Mouse (Mus musculus) G1E (cell line): Measurements from ENCODE around the gene Sorbs1. TPM values are rescaled to one million over a fixed set of nuclear protein-coding genes. Genes with fewer than 3 reads are reported as not detected.

Source experiments
- ATAC-seq: 2 replicates; pipeline ENCODE4 v1.8.0; 2016; ENCODE audit warnings: mild to moderate bottlenecking; ENCODE audit not compliant: insufficient number of reproducible peaks, poor library complexity, low FRiP score, severe bottlenecking; ENCODE audit errors: extremely low read depth
- DNase-seq: peaks from one replicate; pipeline ENCODE4 v3.0.0; 2012; ENCODE audit warnings: low spot score
- H3K27me3 ChIP-seq: 2 replicates; pipeline ENCODE4 v1.6.1; 2012; ENCODE audit warnings: mild to moderate bottlenecking, low read length, inconsistent platforms; ENCODE audit not compliant: insufficient read depth
- H3K36me3 ChIP-seq: replicated peaks from 2 replicates; pipeline ENCODE3; 2012; ENCODE audit warnings: mild to moderate bottlenecking, inconsistent platforms
- H3K4me1 ChIP-seq: 2 replicates; pipeline ENCODE4 v1.6.1; 2012; ENCODE audit warnings: low read depth, low read length, inconsistent platforms, mixed read lengths; ENCODE audit not compliant: insufficient read depth
- H3K4me3 ChIP-seq: 2 replicates; pipeline ENCODE4 v1.5.1; 2012; ENCODE audit warnings: low read depth, mild to moderate bottlenecking, inconsistent platforms, low read length, moderate library complexity, mixed read lengths
- H3K9me3 ChIP-seq: replicated peaks from 2 replicates; pipeline ENCODE4 v1.6.1; 2012; ENCODE audit warnings: inconsistent platforms
- CTCF ChIP-seq: IDR thresholded peaks from 2 replicates; pipeline ENCODE4 v1.5.1; 2012; ENCODE audit warnings: low read depth, low read length, inconsistent platforms, mixed read lengths
- GATA1 ChIP-seq: IDR thresholded peaks from 2 replicates; pipeline ENCODE4 v1.6.1; 2012; ENCODE audit warnings: borderline replicate concordance, low read length, inconsistent platforms, mixed read lengths
- GATA2 ChIP-seq: IDR thresholded peaks from 2 replicates; pipeline ENCODE4 v1.6.1; 2012; ENCODE audit warnings: low read depth, low read length, inconsistent platforms, borderline replicate concordance
- POLR2AphosphoS5 ChIP-seq: IDR thresholded peaks from 2 replicates; pipeline ENCODE4 v1.6.1; 2012; ENCODE audit warnings: low read depth, low read length, inconsistent platforms; ENCODE audit not compliant: insufficient replicate concordance
- TAL1 ChIP-seq: conservative IDR thresholded peaks from 2 replicates; pipeline ENCODE4 v1.6.1; 2012; ENCODE audit warnings: low read depth, low read length, inconsistent platforms, mixed read lengths
- polyA plus RNA-seq: library from polyadenylated mRNA; stranded (reverse); fragments of >175 nt; gene quantifications from 2 replicates; pipeline ENCODE4 v1.2.3, GENCODE M21; 2012
- total RNA-seq, 2 experiments: library from RNA; stranded (forward) in 1 of 2; stranded (reverse) in 1 of 2; fragments of 200-1000 nt in 1 of 2; fragments of >200 nt in 1 of 2; fragmentation: Nextera tagmentation in 1 of 2; gene quantifications; 2 replicates each; pipeline ENCODE4 v1.2.3; 2014 to 2017

Gene Sorbs1
- total and polyA plus RNA-seq, 3 experiments, result 9.2 to 64.2 (median 19.2) TPM

- ATAC-seq, result no peak
- TF ChIP-seq POLR2AphosphoS5, result no peak
- no peak for TF ChIP-seq TAL1
- TF ChIP-seq CTCF, result no peak
- no peak for TF ChIP-seq GATA2
- no peak for TF ChIP-seq GATA1
- H3K4me1 ChIP-seq, result peaks cover 25% of the 10 kb centered on the region
- H3K4me3 ChIP-seq, result no peak overlapping the region
- no peaks in the 10 kb centered on the region for H3K27me3 ChIP-seq
- peaks cover 38% of the 10 kb centered on the region for H3K36me3 ChIP-seq
- H3K9me3 ChIP-seq, result no peaks in the 10 kb centered on the region
- no peak for DNase-seq
Measured at GRCm38 (mm10) chr19:40434042-40434869, 79.3 kb downstream of the Sorbs1 start.

DNA sequence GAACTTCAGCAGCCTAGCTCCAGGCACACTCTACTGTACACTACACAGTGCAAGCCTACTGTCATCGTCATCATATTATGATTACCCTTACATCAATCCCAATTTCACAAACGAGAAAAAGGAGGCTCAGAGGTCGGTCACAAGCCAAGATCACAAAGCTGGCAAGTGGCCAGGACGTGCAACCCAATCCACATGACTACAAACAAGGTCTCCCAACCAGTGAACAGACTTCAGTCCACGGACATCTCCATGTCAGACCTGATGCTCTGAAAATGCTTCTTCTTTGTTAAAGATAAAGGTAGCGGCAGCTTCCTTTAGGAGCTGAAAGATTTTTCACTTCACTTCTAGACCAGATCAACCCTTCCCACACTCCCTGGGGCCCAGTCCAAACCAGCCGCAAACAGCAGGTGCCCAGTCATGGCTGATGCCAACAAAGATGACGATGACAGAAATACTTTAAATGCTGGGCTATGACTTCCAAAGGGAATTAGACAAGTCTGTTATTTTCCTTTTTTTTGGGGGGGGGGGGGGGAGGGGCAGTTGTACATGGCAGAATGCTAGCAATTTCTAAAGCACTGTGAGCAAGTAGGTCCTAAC, 80.2 kb downstream of the Sorbs1 start:
- TF ChIP-seq POLR2AphosphoS5, result no peak
- TF ChIP-seq CTCF, result no peak
- TF ChIP-seq GATA2, result no peak
- TF ChIP-seq TAL1, result no peak
- TF ChIP-seq GATA1, result no peak

DNA sequence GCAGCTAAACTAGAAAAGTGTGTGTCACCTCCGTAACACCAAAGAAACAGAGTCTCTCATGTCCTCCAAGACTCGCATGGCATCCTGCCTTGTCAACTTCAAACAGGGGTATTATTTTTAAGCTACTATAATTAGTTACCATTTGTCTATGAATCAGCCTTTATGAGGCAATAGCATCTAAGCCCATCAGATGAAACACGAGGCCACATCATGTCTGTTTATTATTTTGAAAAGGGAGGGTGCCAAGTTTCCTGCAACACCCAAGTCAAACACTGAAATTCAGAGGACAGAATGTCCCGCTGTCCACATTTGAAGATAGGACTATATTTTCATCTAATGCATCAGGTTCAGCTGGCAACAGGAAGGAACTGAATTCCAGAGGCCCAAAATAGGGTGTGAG, 81.6 kb downstream of the Sorbs1 start:
- no peaks in the 10 kb centered on the region for H3K9me3 ChIP-seq
- H3K27me3 ChIP-seq, result no peaks in the 10 kb centered on the region
- no peak for TF ChIP-seq POLR2AphosphoS5
- no peak for ATAC-seq
- peaks cover 32% of the 10 kb centered on the region for H3K36me3 ChIP-seq
- H3K4me1 ChIP-seq, result peaks cover 29% of the 10 kb centered on the region
- DNase-seq, result no peak
- no peak overlapping the region for H3K4me3 ChIP-seq

More for the DNA sequence above, 80.2 kb downstream of the Sorbs1 start:
- Histone ChIP-seq H3K4me3 (no peak overlapping the region), H3K9me3 (no peaks in the 10 kb centered on the region), H3K36me3 (peaks cover 38% of the 10 kb centered on the region), H3K4me1 (peaks cover 29% of the 10 kb centered on the region), H3K27me3 (no peaks in the 10 kb centered on the region)
- ATAC-seq (no peak), DNase-seq (no peak)

DNA sequence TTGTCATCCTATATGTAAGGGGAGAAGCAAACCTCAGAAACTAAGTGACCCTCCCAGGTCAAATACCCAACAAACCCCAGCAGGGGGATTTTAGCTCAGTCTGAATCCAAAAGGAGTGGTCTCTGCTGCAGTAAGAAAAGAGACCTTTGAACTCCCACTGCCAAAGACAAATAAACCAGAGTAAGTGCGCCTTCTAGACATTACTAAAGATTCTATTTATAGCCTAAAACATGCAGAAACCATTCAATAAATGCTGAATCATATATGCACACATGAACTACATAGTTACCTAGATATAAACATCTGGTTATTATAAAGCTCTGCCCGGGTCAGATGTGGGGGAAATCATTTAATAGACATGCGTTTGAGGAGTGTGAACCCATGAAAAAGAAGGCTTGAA, 84.0 kb downstream of the Sorbs1 start:
- Histone ChIP-seq H3K4me1 (peaks cover 9% of the 10 kb centered on the region), H3K27me3 (no peaks in the 10 kb centered on the region), H3K9me3 (no peaks in the 10 kb centered on the region), H3K36me3 (peaks cover 33% of the 10 kb centered on the region), H3K4me3 (no peak overlapping the region)
- TF ChIP-seq GATA1 (no peak), TAL1 (no peak), GATA2 (no peak), POLR2AphosphoS5 (no peak), CTCF (no peak)
- ATAC-seq (no peak), DNase-seq (no peak)

DNA sequence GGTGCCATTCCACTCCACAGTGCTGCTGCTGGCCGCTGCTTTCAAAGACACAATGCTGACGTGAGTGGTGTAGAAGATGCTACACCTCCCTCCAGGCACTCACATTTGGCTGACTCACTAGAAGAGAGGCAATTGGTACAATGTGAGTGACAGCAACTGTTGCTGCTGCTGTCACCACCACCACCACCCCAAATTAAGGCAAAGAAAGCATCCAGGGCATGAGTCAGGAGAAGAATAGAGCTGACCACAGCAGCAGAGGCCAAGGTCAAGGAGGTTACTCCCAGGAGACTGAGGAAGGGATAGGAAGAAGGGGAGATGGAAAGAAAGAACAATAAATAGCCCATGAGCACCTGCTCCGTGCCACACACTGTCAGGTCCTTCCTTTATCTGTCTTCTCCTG, 84.4 kb downstream of the Sorbs1 start:
- no peak for ATAC-seq
- no peak for DNase-seq

DNA sequence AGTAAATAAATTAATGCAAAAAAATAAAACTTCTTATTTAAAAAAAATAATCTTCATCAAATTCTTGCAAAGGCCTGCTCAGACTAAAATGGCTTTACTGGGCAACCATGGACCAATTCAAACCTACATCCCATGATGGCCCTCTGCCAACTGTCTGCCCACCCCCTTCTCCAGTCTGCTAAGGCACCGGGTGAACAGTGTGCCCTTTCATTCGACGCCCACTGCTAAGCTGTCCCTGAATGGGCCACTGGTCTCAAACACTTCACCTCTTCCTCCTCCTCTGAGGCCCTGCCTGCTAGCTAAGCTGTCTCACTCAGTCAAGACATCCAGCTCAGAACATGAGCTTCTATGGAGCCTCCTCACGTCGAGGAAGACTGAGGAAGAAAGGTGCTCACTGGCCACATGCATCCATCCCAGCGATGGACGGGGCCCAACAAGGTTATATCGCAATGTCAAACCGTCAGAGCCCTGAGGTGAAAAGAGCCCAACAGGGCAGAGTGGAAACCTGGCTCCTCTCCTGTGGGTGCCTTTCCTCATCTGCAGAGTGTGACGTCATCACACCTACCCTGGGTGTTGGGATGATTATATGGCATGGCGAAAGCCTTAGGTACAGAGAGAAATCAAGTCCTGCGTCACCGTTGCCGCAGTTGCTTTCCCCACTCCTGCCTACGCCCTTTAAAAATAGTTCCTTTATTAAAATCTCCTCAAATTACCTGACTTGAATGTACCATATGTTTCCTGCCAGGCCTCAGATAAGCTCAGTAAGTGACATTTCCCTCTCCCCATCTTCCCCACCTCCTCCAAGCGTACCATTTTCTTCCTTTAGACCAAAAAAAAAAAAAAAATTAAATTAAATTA, 87.2 kb downstream of the Sorbs1 start:
- H3K36me3 ChIP-seq, result peaks cover 24% of the 10 kb centered on the region
- ATAC-seq (no peak), DNase-seq (no peak)
- no peak overlapping the region for H3K4me3 ChIP-seq
- H3K27me3 ChIP-seq, result no peaks in the 10 kb centered on the region
- H3K4me1 ChIP-seq, result peaks cover 7% of the 10 kb centered on the region; the same call in 1 of the 2 replicates
- TF ChIP-seq POLR2AphosphoS5 (no peak), GATA2 (no peak), CTCF (no peak), TAL1 (no peak), GATA1 (no peak)
- H3K9me3 ChIP-seq, result no peaks in the 10 kb centered on the region

More for the DNA sequence above, 84.4 kb downstream of the Sorbs1 start:
- H3K36me3 ChIP-seq, result peaks cover 30% of the 10 kb centered on the region
- H3K4me3 ChIP-seq, result no peak overlapping the region
- TF ChIP-seq GATA2, result no peak
- TF ChIP-seq POLR2AphosphoS5, result no peak
- no peak for TF ChIP-seq CTCF
- no peak for TF ChIP-seq GATA1
- TF ChIP-seq TAL1, result no peak
- no peaks in the 10 kb centered on the region for H3K9me3 ChIP-seq
- H3K4me1 ChIP-seq, result peaks cover 7% of the 10 kb centered on the region
- no peaks in the 10 kb centered on the region for H3K27me3 ChIP-seq
